Mouse (Mus musculus) left cerebral cortex, postnatal 4 days (tissue): ENCODE data around the gene Ap4m1. TPM values are rescaled to one million over a fixed set of nuclear protein-coding genes. Genes with fewer than 3 reads are reported as not detected.

Source experiments
- DNase-seq: peaks from one replicate; pipeline ENCODE4 v3.0.0-alpha.2; 2022
- intact Hi-C: fragments of 180-260 bp; cut with DNase I; formaldehyde crosslinking; loops from one replicate; pipeline ENCODE4 v1.15.1; 2025
- total RNA-seq, 2 experiments: library from RNA; stranded (reverse); gene quantifications; 2 replicates each; pipeline ENCODE4 v1.2.3; 2021

Gene Ap4m1
- 10 to 100 TPM; 33.2 to 37.3 TPM for total RNA-seq

DNA sequence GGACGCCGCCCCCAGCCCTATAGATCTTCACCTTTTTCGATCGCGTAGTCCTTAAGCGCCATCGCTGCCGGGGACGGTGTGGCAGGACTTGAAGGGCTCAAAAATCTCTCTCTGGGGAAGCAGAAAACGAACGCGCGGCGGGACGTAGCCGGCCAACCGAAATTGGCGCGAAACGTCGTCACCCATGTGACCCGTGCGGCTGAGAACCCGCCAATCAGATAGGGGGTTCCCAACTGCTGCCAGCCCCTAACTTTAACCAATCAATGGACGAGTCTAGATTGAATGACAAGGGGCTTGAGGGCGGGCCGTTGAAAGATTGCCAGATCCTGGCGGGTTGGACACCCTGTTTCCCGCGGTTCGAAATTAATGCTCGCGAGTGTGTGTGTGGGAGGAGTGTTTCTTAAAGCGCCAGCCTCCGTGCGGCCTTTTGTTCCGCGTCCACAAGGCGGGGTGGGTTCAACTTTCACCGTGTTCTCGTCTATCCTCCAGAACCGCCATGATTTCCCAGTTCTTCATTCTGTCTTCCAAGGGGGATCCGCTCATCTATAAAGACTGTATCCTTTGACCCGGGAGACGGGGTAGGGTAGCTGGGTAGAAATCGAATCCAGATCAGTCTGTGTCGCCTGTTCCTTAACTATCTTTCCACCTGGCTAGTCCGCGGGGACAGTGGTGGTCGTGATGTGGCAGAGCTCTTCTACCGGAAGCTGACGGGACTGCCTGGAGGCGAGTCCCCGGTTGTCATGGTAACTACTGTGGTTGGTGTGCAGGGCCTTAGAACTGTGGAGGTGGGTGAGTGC, at the start of gene Ap4m1, which contains the start of gene Mcm7:
Gene Ap4m1, plus strand, starts transcription at position 308 of the 797 bp plus-strand sequence.
Gene Mcm7, minus strand, starts transcription at position 728 of the 797 bp plus-strand sequence.
- DNase-seq: peak; percentile 99
- intact Hi-C loops: no loop called here

DNA sequence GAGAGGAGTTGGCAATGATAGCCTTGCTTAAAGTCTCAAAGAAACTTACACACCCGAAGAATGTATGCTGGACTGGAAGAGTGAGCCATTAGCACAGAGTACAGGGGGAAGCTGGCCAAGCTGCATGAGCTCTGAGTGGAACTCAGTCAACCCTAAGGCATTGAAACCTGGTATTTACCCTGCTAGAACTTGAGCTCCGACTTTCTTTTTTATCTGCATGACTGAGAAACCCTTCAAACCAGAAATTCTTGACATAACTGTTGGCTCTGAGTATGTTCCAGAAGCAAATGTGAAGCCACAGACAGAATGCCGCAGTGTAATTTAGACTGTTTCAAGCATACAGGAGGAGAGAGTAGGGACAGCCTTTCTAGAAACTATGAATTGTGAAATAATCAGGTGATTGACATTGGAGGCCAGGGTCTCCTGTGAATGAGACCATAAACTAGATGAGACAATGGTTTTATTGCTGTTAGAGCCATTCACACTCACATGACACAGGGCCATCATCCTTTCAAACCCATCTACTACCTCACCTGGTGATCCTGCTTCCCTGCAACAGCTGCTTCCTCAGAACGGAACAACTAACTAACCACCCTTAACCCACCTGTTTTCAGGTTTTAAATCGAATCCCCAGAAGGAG, 39.3 kb upstream of the Ap4m1 start:
- intact Hi-C loops: no loop called here
- no peak for DNase-seq

DNA sequence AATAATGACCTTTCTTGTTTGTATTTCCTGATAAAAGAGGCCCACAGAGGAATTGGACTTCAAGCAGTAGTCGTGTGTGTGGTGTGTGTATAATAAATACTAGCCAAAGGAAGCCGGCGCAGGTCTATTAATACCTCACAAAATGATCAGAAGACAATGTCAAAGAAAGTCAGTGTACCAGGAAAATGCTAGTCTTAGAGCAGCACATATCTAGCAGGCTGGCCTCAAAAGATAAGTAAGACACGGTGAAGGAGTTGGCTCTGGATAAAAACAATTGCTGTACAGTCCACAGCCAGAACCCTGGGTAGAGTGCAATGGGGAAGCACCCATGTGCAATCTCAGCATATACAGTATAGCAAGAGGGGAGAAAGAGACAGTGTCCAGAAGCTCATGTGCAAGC, 34.5 kb upstream of the Ap4m1 start:
- intact Hi-C loops: no loop called here
- no peak for DNase-seq

DNA sequence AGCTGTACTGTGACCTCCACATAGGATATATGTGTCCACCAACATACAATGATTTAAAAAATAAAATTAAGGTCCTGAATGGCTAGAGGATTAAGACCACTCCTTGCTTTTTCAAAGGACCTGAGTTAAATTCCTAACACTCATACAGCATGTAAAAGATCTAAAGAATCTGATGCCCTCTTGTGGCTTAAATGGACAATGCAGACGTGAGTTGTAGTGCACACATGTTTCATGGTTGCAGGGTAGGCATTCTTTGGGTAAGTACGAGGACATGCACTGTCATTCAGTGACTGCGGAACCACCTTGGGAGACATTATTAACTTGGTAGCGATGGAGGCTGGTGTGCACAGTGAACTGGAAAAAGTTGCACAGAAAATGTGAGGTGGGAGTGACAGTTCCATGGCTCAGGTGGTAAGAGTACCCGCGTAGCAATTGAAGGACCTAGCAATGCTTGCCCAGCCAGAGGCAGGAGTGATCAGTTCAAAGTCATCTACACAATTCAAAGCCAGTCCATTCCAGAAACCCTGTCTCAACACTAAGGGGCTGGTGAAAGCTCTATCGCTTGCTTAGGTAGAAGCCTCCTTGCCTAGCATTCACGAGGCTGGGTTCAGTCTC, 33.8 kb upstream of the Ap4m1 start:
- no peak for DNase-seq
- intact Hi-C loops: no loop called here

DNA sequence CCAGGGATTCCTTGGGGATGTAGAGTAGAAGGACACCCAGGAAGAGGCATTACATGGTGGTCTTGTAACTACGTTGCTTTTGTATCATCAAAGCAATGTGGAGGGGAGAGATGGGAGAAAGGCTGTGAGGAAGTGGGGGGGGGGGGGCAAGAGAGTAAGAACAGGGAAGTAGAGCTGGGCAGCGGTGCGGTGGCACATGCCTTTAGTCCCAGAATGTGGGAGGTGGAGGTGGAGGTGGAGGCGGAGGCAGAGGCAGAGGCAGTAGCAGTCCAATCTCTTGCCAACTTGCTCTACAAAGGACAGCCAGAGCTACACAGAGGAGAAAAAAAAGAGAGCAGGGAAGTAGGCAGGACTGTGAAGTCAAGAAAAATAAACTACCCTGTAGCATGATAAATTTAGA, 33.2 kb upstream of the Ap4m1 start:
- DNase-seq: no peak
- intact Hi-C loops: no loop called here

DNA sequence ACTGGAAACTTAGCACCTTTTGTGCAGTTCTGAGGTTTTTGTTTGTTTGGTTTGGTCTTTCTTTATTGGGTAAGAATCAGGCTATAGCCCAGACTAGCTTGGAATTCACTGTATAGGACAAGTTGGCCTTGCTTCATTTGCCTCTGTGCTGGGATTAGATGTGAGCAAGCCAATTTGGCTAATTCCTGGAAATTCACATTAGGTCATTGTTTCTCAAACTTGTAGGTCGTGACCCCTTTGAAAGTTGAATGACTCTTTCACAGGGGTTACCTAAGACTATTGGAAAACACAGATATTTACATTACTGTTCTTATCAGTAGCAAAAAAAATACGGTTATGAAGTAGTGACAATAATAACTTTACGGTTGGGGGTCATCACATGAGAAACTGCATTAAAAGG, 17.4 kb upstream of the Ap4m1 start:
- intact Hi-C loops: no loop called here
- DNase-seq: no peak

DNA sequence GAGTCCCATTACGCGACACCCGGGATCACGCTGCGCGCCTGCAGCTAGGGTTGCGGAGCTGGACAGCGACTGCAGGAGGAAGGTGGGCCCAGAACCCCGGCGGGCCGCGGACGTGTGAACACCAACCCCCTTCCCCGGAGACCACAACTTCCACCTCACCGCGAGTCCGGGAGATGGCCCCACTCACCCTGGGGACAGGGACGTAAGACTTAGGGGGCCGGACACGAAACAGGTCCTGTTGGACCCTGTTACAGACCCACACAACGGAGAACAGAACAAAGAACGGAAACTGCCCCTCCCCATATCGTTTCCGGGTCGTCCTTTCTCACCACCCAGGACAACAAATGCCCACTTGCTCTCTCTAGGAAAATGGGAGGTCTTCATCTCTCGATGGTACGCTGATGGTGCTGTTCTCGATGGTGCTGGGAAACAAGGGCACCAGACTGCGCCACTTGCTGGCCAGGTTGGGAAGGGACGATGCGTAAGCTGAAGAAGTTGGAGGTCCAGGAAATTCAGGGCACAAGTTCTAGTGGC, 16.3 kb upstream of the Ap4m1 start, which contains the start of gene Zfp113:
Gene Zfp113, minus strand, starts transcription at position 302 of the 534 bp plus-strand sequence.
- peak; percentile 84 for DNase-seq
- intact Hi-C loops: no loop called here

DNA sequence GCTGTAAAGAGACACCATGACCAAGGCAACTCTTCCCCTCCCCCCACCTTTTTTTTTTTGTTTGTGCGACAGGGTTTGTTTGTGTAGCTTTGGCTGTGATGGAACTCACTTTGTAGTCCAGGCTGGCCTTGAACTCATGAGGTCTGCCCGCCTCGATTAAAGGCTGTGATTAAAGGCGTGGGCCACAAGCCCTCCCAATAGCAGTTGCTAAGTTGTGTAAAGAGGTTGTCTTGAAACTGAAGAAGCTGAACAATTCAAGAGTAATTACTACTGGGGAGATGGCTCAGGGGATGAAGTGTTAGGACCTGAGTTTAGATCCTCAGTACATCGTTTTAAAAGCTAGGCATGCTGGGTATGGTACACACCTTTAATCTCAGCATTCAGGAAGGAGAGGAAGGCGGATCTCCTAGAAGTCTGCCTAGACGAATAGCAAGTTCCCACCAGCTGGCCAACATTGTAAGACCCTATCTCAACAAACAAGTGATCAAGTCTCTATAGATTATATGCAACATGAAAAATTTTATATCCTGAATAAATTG, 11.5 kb upstream of the Ap4m1 start:
- intact Hi-C loops: no loop called here

DNA sequence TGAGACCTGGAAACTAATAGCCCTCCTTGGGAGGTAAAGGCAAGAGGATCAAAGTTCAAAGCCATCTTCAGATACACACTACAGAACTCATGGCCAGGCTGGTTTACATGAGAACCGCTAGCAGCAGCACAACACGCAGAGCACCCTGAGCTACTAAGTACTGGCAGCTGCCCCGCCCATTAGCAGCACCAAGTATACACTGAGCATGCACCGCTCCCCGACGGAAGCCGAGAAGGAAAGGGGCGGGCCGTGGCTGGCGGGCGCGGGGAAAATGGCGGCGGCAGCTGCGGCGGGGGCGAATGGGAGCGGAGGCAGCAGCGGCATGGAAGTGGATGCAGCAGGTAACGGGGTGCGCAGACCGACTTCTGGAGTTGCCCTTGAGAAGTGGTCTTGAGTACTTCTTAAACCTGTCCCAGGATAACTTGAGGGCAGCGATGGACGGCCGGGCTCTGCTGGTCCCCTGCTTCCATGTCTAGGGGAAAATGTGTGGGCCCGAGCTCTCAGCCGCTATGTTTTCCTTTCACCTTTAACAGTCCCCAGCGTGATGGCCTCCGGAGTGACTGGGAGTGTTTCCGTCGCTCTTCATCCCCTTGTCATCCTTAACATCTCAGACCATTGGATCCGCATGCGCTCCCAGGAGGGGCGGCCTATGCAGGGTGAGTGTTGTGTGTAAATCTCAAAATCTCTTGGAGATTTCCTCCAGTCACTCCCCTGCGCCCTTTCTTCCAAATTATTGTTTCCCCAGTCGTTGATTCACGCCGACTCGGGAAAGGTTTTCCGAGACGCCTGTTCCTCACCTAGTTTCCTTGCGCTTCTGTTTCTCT, 10.7 kb upstream of the Ap4m1 start, which contains the start of gene Cops6:
Gene Cops6, plus strand, starts transcription at position 230 of the 824 bp plus-strand sequence.
- peak; percentile 95 for DNase-seq
- intact Hi-C loops: no loop called here

More for the DNA sequence above, 11.5 kb upstream of the Ap4m1 start:
- DNase-seq: no peak

DNA sequence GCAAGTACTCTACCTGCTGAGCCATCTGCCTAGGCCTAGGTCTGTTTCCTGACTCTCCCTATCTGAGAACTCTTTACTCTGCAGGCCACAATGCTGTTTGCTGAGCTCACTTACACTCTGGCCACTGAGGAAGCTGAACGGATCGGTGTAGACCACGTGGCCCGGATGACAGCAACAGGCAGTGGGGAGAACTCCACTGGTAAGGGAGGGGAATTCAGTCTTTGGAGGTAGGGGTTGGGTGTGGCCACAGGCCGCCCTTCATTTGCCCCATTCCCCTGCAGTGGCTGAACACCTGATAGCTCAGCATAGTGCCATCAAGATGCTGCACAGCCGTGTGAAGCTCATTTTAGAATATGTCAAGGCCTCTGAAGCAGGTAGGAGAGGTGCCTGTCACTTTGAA, 8.8 kb upstream of the Ap4m1 start:
- intact Hi-C loops: no loop called here
- no peak for DNase-seq

DNA sequence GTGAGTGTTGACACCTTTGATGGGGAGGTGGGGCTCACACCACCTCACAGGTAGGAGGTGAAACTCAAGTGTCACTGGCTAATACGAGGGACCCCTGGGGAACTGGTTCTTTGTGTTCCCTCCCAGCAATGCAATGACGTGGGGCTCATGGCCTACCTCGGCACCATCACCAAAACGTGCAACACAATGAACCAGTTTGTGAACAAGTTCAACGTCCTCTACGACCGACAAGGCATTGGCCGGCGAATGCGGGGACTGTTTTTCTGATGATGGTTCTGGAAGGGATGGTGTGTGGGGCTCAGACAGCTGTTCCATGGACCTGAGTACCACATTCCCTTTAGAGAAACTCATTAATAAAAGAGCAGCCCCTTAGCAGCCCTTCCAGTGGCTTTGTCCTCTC, 8.2 kb upstream of the Ap4m1 start:
- no peak for DNase-seq
- intact Hi-C loops: no loop called here

DNA sequence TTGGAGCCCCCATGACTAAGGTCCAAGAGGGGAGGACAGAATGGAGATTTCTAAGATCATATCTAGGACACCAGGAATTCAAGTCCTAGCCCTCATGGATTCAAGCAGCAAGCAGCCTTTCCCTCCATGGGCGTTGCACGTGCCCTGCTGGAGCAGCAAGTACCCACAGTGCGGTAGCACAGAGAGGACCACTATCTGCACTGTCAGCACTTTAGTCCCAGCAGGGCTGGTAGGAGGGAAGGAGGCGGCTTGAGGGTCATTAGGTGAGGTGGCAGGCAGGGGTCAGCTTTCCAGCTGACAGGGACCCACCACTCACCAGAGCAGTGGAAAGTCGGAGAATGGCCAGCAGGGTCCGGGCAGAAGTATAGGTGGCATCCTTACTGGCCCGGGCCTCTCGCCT, 6.2 kb upstream of the Ap4m1 start:
- no peak for DNase-seq
- intact Hi-C loops: no loop called here

DNA sequence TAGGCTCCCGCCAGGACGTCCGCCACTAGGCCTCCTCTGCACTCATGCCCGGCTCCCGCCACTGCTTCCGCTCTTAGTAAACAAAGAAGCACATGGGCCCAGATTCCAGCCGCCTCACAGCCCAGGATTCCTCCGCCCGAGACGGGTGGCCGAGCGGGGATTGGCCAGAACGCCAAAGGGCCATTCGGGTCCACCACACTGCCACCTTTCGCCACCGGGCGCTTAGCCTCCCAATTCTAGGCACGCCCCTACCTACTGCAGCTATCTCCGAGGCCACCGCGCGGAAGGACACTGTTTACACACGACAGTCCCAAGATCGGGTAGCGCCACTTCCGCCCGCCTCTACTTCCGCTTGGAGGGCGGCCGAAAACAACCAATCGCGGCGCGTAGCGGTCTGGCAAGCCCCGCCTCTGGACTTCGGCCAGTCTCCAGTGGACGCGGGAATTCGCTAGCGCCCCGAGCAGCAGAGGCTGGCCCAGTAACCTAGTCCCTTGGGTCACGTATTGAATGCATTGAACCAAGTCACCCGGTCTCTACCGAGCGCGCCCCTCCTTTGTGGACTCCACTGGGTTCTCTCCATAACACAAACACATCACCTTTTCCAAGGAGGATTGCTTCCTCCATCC, 753 bp upstream of the Ap4m1 start:
- intact Hi-C loops: no loop called here
- peak; percentile 98 for DNase-seq

DNA sequence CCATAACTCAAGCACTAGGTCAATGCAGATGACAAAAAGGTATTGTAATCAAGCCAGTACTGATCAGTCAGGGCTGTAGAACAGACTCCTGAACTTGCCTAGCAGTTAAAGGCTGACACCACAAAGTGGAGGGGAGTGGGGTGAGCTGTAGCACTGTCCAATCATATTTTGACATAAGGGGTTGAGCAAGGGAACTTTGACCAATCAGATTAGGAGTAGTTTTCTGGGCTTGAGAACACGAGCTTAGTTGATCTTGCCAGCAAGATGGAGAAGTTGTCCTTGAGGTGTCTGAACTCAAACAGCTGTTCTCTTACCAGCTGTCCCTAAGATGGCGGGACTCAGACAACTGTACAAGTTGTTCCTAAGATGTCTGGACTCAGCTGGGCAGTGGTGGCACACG, 1.4 kb downstream of the Ap4m1 start:
- no peak for DNase-seq
- intact Hi-C loops: no loop called here

DNA sequence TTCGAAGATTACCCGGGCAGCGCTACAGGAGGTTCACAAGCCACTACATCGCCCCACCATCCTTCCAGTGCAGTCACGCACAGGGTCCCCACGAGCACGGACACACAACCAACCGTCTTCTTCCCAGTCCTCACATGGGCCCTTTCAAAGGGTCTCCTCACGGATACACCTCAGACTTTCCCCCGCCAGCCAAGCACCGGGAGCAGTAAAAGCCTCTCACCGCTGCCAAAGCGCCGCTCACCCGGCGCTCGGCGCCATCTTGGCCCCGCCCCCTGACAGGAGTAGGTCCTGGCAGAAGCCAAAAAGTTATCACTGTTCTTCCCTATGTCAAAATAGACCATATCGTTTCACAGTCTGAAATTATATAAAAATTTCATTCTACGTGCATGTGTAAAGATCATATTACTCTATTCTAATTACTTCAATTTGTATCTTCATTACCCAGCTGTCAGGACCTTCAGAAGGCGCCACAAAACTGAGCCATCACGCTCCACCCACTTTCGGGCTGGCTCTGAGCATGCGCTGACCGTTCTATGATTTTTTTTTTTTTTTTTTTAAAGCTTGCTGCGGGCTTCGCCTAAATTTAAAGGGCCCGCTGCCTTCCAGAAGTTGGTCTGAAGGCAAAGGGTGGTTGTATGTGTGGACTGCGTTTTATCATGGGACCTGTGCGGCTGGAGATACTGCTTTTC, 15.3 kb downstream of the Ap4m1 start, which contains the start of the genes Taf6 and Cnpy4:
Gene Taf6, minus strand, starts transcription at position 502 of the 689 bp plus-strand sequence.
Gene Cnpy4, plus strand, starts transcription at position 536 of the 689 bp plus-strand sequence.
- intact Hi-C loops: no loop called here
- DNase-seq: peak; percentile 84

DNA sequence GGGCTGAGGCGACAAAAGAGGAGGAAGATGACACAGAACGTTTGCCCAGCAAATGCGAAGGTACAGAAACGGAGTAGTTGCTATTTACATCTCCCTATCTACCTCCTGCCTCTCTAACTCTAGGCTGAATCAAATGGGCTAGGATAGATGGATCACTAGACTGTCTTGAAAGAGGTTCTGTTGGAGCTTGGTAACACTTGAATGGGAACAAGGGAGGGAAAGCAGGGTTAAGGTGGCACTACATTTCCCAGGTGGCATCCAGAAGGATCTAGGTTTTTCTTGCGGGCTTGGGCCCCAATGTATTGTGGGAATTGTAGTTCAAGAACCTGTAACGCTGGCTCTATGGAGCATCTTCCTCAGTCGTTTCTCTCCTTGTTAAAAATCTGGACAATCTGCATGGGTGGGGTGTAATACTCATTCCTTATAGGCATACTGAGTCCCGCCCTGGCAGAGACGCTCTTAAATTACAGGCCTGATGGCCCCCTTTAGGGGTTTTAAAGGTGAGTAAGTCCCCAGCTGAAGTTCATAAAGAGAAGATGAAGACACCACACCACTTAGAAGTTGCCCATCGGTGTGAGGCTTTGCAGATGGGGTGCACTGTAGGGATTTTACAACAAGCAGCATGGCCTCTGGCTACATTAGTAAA, 16.0 kb downstream of the Ap4m1 start:
- peak; percentile 60 for DNase-seq
- intact Hi-C loops: no loop called here

DNA sequence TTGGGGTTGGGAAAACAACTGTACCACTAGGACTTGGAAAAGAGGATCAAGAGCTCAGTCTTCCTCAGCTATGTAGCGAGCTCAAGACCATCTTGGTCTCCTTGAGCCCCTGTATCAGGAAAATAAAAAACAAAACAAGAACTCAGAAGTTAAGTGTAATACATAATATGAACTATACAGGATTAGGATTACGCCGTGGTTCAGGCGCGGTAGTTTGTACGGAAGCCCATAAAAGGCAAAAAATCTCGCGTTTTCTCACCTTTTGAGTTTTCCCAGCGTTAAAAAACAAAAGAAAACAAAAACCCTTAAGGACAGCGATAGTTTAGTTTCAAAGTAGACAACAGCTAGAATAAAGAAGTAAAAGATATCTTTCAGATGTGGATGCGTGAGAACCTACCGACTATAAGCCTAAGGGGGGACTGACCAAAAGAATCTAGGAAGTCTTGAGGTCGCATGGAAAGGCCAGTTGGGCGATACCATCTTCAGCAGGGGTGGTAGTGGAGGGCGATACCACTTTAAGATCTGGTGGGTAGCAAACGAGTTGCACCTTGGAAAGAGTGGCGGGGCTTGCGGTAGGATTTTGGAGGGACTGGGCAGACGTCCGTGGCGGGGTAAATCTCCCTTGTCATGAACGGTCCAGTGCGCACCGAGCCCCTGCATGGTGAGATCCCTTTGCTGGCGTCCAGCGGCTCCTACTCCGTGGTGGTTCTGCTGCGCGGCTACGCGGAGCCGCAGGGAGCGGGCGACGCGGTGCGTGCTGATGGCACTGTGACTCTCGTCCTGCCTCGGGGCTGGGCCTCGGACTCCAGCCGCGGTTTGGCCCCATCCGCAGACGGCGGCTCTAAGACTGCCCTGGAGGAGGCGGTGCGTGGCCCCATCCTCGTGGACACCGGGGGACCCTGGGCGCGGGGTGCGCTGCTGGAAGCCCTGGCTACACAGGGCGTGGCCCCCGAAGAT, 22.2 kb downstream of the Ap4m1 start, which contains the start of gene Mblac1:
Gene Mblac1, plus strand, starts transcription at position 544 of the 957 bp plus-strand sequence.
- intact Hi-C loops: no loop called here
- peak; percentile 83 for DNase-seq
